Mouse (Mus musculus): ENCODE data around the gene Gm20831.
"Not testable (repeated sequence)": the region's sequence is repeated elsewhere in the genome, so short reads cannot be mapped to it uniquely, and the experiment has no call there.

Gm20831 gene

GRCm38 (mm10) chrY:17874441-17874840 is at the start of gene Gm20831, which contains the start of gene Gm20772:
Gene Gm20831, plus strand, starts transcription at chrY:17874741.
Gene Gm20772, plus strand, starts transcription at chrY:17874741.
- DNase-seq (ENCODE audit: low spot score in 2 of 2) = not testable (repeated sequence)

GRCm38 (mm10) chrY:17846166-17846565 is 28.4 kb upstream of the Gm20831 start, which contains the start of gene Gm21904:
Gene Gm21904, minus strand, starts transcription at chrY:17846266.
- not testable (repeated sequence) for DNase-seq (ENCODE audit: low spot score in 2 of 2)

DNA sequence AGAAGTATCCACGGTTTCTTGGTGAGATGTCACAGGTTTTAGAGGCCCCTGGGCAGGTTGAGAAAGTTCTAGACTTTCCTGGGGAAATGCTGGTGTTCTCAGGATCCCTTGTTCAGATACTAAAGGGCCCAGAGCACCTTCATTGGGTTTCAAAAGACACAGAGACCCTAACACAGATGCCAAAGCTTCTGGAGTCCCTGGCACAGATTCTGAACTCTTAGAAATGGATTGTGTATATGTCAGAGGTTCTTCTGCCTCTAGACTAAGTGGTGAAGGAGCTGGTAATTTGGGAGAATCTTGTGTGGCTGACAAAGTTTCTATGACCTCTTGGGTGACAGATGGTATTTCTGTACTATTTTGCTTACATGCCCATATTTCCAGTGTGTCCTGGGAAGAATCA is 62.7 kb downstream of the Gm20831 start, which contains the start of gene Srsy:
Gene Srsy, minus strand, starts transcription at position 101 of the 400 bp plus-strand sequence.
- DNase-seq (ENCODE audit: low spot score in 2 of 2) = not testable (repeated sequence)
